Mouse (Mus musculus) kidney, embryonic 15.5 days (tissue): ENCODE measurements at regions not wholly inside any gene's neighbourhood (a gene's known extent, or its start where the extent isn't known, plus 50 kb on each side); places are given as distances from the start of the nearest gene placed in this dataset.

Source experiments
- ATAC-seq: fragments of 200-750 bp; cut with Nextera tagmentation; replicated peaks from 2 replicates; pipeline ENCODE4 v1.8.0; 2017; ENCODE audit warnings: moderate TSS enrichment; ENCODE audit not compliant: low FRiP score
- H3K27ac ChIP-seq: fragments of 300-500 bp; sonication (generic); 2 replicates; pipeline ENCODE4 v1.5.1; 2015; ENCODE audit warnings: mild to moderate bottlenecking, inconsistent platforms
- H3K27me3 ChIP-seq: fragments of 300-500 bp; sonication (generic); 2 replicates; pipeline ENCODE4 v1.6.1; 2015; ENCODE audit warnings: inconsistent platforms
- H3K36me3 ChIP-seq: fragments of 300-500 bp; sonication (generic); 2 replicates; pipeline ENCODE4 v1.6.1; 2015; ENCODE audit warnings: inconsistent platforms
- H3K4me1 ChIP-seq: fragments of 300-500 bp; sonication (generic); 2 replicates; pipeline ENCODE4 v1.6.1; 2015; ENCODE audit warnings: inconsistent platforms
- H3K4me2 ChIP-seq: fragments of 300-500 bp; sonication (generic); 2 replicates; pipeline ENCODE4 v1.6.1; 2015; ENCODE audit warnings: moderate library complexity, mild to moderate bottlenecking, inconsistent platforms
- H3K4me3 ChIP-seq: fragments of 300-500 bp; sonication (generic); replicated peaks from 2 replicates; pipeline ENCODE4 v1.5.1; 2015; ENCODE audit warnings: mild to moderate bottlenecking, inconsistent platforms
- H3K9ac ChIP-seq: fragments of 300-500 bp; sonication (generic); 2 replicates; pipeline ENCODE4 v1.6.1; 2015; ENCODE audit warnings: mild to moderate bottlenecking, inconsistent platforms
- H3K9me3 ChIP-seq: fragments of 300-500 bp; sonication (generic); replicated peaks from 2 replicates; pipeline ENCODE4 v1.6.1; 2016; ENCODE audit warnings: inconsistent platforms
- WGBS: fragments of 180-500 bp; shearing (Covaris S2); methylation state at CpG from one replicate; pipeline ENCODE4 v1.1.7; 2015; ENCODE audit warnings: mixed read lengths; 5-methylcytosine and 5-hydroxymethylcytosine counted together

DNA sequence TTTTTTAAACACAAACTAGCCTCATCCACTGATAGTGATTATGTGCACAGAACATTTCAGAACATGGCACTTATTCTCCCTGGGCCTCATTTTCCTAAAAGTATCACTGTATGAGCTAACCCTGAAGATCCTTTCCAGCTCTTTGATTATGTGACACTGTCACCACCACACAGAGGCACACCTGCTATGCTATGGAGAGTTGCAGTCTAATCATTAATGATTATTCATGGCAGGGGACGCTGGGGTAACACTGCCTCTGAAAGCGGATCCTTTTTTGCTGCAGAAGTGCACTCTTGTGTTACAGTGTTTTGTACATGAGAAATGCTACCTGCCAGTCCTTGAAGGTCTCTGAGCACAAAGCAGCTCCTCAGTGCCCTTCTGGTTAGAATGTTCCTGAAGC lies 615.3 kb upstream of the Fbxo33 start:
- H3K4me2 ChIP-seq, result no peak overlapping the region
- H3K27me3 ChIP-seq, result no peaks in the 10 kb centered on the region
- no peaks in the 10 kb centered on the region for H3K4me1 ChIP-seq
- no peaks in the 10 kb centered on the region for H3K36me3 ChIP-seq
- H3K9ac ChIP-seq, result no peak overlapping the region
- H3K4me3 ChIP-seq, result no peak overlapping the region
- no peak overlapping the region for H3K27ac ChIP-seq
- peak; percentile 79 for ATAC-seq
- H3K9me3 ChIP-seq, result no peaks in the 10 kb centered on the region
- 35% methylated on average over 2 of the region's 2 CpGs for WGBS

DNA sequence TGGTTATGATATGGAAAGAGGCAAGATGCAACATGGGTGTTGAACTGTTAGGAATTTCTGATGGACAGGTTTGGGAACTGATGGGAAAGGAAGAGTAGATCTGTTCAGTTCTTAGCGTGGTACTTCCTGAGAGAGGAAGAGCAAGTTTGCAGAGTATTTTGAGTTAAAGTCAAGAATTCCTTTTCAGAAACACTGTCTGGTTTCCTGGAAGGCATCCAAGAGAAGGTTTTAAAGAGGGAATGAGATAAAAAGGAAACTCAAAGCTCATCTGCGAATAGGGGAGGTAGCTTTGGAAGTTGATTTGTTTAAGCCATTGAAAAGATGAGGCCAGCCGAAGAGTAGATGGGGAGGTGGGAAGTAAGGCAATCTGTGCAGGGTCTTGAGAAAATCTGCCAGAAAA lies 603.4 kb upstream of the Fbxo33 start:
- Histone ChIP-seq H3K4me1 (no peaks in the 10 kb centered on the region), H3K4me3 (no peak overlapping the region), H3K9ac (no peak overlapping the region), H3K4me2 (no peak overlapping the region), H3K27me3 (no peaks in the 10 kb centered on the region), H3K9me3 (no peaks in the 10 kb centered on the region), H3K36me3 (no peaks in the 10 kb centered on the region), H3K27ac (no peak overlapping the region)
- WGBS, result 70% methylated on average over 3 of the region's 3 CpGs
- ATAC-seq, result no peak

DNA sequence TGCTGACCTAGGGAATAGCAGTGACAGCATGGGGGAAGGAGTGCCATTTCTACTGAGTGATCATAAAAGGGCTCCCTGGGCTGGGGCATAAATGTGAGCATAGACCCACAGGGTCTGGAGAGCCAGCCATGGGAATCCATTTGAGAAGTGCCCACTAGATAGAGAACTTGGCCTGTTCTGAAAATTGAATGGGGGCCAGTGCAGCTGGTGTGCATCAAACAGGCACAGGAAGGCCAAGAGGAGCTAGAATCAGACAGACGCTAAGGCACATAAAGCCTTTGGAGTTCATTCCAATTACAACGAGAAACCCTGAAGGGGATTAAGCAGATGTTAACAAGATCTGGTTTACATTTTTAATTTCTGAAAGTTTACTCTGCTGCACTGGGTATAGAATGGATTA lies 602.9 kb upstream of the Fbxo33 start:
- Histone ChIP-seq H3K9ac (no peak overlapping the region), H3K9me3 (no peaks in the 10 kb centered on the region), H3K4me3 (no peak overlapping the region), H3K27me3 (no peaks in the 10 kb centered on the region), H3K27ac (no peak overlapping the region), H3K36me3 (no peaks in the 10 kb centered on the region), H3K4me1 (no peaks in the 10 kb centered on the region), H3K4me2 (no peak overlapping the region)
- no peak for ATAC-seq
- WGBS, result 66% methylated on average over 2 of the region's 2 CpGs

DNA sequence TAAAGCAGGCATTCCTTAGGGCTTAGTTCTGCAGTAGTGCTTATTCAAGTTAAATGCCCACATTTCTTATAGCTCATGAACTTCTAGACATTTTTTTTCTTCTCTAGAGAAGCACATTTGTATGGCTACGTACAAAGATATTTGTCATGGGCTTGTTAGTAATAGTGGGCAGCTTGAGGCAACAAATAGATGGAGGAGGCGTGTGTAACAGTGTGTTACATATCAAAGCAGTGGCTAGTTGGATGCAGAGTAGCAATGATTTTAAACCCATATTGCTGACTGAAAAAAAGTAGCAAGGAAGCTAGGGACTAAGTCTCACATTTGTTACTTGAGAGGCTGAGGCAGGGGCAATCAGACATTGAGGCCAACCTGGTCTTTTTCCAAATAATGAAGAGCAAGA lies 602.2 kb upstream of the Fbxo33 start:
- H3K4me2 ChIP-seq, result no peak overlapping the region
- H3K4me1 ChIP-seq, result no peaks in the 10 kb centered on the region
- no peak overlapping the region for H3K4me3 ChIP-seq
- H3K9me3 ChIP-seq, result no peaks in the 10 kb centered on the region
- H3K9ac ChIP-seq, result no peak overlapping the region
- H3K27ac ChIP-seq, result no peak overlapping the region
- H3K27me3 ChIP-seq, result no peaks in the 10 kb centered on the region
- no peaks in the 10 kb centered on the region for H3K36me3 ChIP-seq
- ATAC-seq, result no peak
- WGBS, result 80% methylated on average over 2 of the region's 2 CpGs

DNA sequence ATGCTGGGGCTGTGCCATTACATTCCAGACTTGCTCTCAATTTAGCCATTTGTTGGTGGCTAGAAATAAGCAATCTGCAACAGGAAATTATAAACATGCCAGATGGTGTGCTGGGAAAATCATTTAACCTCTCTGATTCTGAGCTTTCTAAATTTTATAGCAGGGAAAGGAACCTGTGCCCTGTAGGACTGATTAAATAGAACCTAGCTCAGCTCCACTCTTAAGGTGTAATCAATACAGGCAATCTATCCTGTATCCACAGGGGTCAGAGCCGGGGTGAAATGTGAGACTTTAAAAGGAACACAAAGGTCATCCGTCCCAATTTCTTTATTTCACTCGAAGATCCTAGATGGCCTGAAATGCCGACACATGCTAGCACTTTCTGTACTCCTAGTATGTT lies 596.4 kb upstream of the Fbxo33 start:
- Histone ChIP-seq H3K4me2 (no peak overlapping the region), H3K4me3 (no peak overlapping the region)
- 37% methylated on average over 4 of the region's 4 CpGs for WGBS

DNA sequence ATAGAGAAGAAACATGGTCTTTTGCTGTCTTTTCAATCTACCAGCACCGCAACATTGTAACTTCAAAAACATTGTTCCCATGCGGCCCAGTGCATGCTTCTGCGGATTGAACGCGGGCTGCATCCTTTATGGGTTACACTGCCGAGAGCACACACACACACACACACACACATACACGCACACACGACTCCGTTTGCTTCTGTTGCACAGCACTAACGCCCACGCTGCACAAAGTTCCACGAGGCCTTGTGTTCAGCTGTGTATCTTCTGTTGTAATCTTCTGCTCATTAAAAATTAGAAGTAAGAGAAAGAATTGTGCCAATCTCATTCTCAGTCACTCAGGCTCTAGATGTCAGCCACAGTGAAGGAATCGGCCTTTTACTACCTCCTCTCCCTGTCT lies 594.8 kb upstream of the Fbxo33 start:
- WGBS, result 84% methylated on average over 13 of the region's 13 CpGs
- ATAC-seq, result no peak

More for the DNA sequence above, 596.4 kb upstream of the Fbxo33 start:
- no peaks in the 10 kb centered on the region for H3K27me3 ChIP-seq
- H3K36me3 ChIP-seq, result no peaks in the 10 kb centered on the region
- ATAC-seq, result no peak
- no peaks in the 10 kb centered on the region for H3K9me3 ChIP-seq
- no peak overlapping the region for H3K9ac ChIP-seq
- no peaks in the 10 kb centered on the region for H3K4me1 ChIP-seq
- H3K27ac ChIP-seq, result no peak overlapping the region

DNA sequence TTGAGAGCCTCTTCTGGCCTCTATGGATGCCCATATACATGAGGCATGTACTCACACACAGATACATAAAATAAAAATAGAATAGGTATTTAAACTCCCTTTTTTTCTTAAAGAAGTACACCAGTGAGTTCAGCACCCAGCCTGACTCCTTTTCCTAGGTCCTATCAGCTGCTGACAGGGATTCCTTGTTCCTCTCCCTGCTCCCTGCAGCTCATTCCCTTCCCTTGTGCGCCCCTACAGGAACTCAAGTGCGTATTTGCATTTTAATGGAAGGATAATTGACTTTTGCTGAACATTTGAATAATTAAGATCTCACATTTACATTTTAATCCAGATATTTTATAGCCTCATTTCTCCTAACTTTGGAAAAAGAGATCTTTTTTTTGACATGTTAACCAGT lies 589.7 kb upstream of the Fbxo33 start:
- WGBS, result 51% methylated on average over 2 of the region's 2 CpGs

More for the DNA sequence above, 594.8 kb upstream of the Fbxo33 start:
- Histone ChIP-seq H3K36me3 (no peaks in the 10 kb centered on the region), H3K4me1 (no peaks in the 10 kb centered on the region), H3K4me3 (no peak overlapping the region), H3K27ac (no peak overlapping the region), H3K9ac (no peak overlapping the region), H3K4me2 (no peak overlapping the region), H3K9me3 (no peaks in the 10 kb centered on the region), H3K27me3 (no peaks in the 10 kb centered on the region)

DNA sequence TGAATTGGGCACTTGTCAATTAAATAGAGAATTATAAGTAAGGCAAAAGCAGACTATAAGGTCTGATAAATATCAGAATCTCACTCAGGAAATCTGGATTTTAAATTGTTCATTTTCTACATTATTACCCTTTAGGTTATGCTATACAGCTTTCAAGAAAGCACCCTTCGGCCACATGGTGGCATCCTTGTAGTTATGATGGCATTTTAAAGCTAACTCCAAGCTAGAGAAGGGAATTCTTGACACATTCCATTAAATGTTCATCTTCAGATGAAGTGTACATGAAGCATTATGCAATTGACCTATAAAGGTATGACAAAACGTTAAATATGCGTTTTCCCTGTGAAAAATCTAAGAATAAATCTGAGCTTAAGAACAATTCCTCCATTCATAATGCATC lies 578.5 kb upstream of the Fbxo33 start:
- no peaks in the 10 kb centered on the region for H3K9me3 ChIP-seq
- no peak overlapping the region for H3K9ac ChIP-seq
- no peak overlapping the region for H3K4me2 ChIP-seq
- H3K36me3 ChIP-seq, result no peaks in the 10 kb centered on the region
- no peaks in the 10 kb centered on the region for H3K27me3 ChIP-seq
- no peaks in the 10 kb centered on the region for H3K4me1 ChIP-seq
- no peak overlapping the region for H3K4me3 ChIP-seq
- no peak for ATAC-seq
- WGBS, result 60% methylated on average over 3 of the region's 3 CpGs
- no peak overlapping the region for H3K27ac ChIP-seq

More for the DNA sequence above, 589.7 kb upstream of the Fbxo33 start:
- no peak overlapping the region for H3K4me3 ChIP-seq
- ATAC-seq, result no peak
- no peak overlapping the region for H3K4me2 ChIP-seq
- H3K27ac ChIP-seq, result no peak overlapping the region
- H3K4me1 ChIP-seq, result no peaks in the 10 kb centered on the region
- H3K9me3 ChIP-seq, result no peaks in the 10 kb centered on the region
- no peak overlapping the region for H3K9ac ChIP-seq
- no peaks in the 10 kb centered on the region for H3K36me3 ChIP-seq
- H3K27me3 ChIP-seq, result no peaks in the 10 kb centered on the region

DNA sequence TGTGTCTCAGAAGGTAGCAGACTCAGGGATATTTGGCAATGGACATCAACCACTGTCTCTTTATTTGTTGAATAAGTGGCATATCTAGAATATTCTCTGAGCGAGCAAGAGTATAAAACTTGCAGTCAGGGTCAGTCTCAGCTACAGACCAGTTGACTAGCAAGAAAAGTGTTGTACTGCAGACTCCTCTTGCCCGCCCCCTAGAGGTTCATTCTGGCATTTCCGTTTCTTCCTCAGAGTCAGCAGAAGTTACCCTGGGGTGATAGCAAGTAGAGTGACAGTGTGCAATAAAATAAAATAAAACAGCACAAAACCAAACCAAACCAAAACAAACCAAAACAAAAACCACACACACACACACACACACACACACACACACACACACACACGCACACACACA lies 571.9 kb upstream of the Fbxo33 start:
- WGBS, result 56% methylated on average over 4 of the region's 4 CpGs

DNA sequence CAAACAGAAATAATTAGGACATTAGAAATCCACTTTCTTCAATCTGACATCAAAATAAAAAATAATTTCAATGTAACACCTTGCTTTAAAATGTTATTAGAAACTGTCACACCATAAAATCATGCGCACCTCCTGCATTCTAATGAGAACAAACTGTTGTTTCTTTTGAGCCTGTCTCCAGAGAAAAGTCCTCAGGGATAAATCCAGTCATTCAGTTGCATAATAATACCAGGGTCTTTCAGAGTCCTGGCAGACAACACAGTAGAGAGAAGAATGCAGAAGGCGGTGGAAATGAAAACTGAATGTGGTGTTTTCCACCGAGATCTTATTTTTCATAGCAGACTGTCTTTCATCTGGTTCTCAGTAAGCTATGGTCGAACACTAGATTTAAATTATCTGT lies 567.3 kb upstream of the Fbxo33 start:
- no peaks in the 10 kb centered on the region for H3K27me3 ChIP-seq
- no peak overlapping the region for H3K4me2 ChIP-seq
- H3K4me1 ChIP-seq, result no peaks in the 10 kb centered on the region
- WGBS, result 86% methylated on average over 4 of the region's 4 CpGs
- ATAC-seq, result no peak
- H3K9ac ChIP-seq, result no peak overlapping the region
- H3K27ac ChIP-seq, result no peak overlapping the region
- no peaks in the 10 kb centered on the region for H3K36me3 ChIP-seq
- no peaks in the 10 kb centered on the region for H3K9me3 ChIP-seq
- no peak overlapping the region for H3K4me3 ChIP-seq

More for the DNA sequence above, 571.9 kb upstream of the Fbxo33 start:
- Histone ChIP-seq H3K27ac (no peak overlapping the region), H3K4me3 (no peak overlapping the region), H3K4me2 (no peak overlapping the region), H3K36me3 (no peaks in the 10 kb centered on the region), H3K9ac (no peak overlapping the region), H3K27me3 (no peaks in the 10 kb centered on the region), H3K9me3 (no peaks in the 10 kb centered on the region), H3K4me1 (no peaks in the 10 kb centered on the region)
- no peak for ATAC-seq

DNA sequence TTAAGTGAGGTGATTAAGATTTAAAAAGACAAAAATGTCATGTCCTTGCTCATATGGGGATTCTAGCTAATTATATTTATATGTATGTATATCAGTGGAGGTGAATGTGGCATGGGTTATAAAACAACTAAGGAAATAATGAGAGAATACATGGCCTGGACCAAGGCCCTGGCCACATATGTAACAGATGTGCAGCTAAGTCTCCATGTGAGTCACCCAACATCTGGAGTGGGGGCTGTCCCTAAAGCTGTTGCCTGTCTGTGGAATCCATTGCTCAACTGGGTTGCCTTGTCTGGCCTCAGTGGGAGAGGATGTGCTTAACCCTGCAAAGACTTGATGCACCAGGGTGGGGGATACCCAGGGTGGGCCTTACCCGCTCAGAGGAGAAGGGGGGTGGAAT lies 551.5 kb upstream of the Fbxo33 start:
- Histone ChIP-seq H3K4me3 (no peak overlapping the region), H3K9ac (no peak overlapping the region), H3K27ac (no peak overlapping the region), H3K9me3 (no peaks in the 10 kb centered on the region), H3K4me1 (no peaks in the 10 kb centered on the region), H3K27me3 (no peaks in the 10 kb centered on the region), H3K4me2 (no peak overlapping the region), H3K36me3 (no peaks in the 10 kb centered on the region)
- WGBS, result 94% methylated on average over 1 of the region's 1 CpGs
- no peak for ATAC-seq

DNA sequence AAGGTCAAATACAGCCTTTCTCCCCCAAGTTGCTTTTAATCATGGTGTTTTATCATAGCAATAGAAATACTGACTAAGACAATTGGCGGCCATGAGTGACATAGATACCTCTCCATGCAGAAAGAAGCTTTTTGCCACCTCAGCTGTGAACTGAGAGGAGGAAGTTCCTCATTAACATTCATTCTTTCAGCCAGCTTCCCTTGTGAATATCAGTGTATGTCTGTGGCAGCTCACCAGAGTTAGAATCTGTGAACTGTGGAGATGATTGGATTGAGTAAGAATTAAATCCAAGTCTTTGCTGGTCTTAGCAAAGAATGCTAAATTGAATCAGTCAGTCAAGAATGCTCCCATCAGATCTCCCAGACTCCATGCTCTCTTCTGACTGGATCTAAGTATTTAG lies 542.7 kb upstream of the Fbxo33 start:
- WGBS, result 79% methylated on average over 1 of the region's 1 CpGs
- H3K4me1 ChIP-seq, result no peaks in the 10 kb centered on the region
- no peak for ATAC-seq

DNA sequence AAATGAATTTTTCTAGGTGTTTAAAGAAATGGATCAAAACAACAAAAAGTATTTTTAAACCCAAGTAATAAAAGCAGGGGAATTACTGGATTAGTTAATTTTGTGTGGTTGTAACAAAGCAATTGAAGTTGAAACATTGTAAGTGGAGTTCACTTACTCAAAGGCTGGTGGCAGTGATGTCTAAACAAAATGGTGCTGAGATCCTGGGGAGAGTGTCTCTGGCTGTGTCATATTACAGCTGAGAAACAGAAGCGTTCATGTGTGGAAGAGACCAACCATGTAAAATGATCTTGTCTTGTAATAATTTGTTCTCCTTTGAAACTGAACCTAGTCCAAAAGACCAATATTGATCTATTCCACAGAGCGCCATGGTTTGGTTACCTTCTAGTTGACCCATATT lies 525.2 kb upstream of the Fbxo33 start:
- no peak overlapping the region for H3K9ac ChIP-seq
- no peaks in the 10 kb centered on the region for H3K9me3 ChIP-seq
- H3K36me3 ChIP-seq, result no peaks in the 10 kb centered on the region
- no peaks in the 10 kb centered on the region for H3K4me1 ChIP-seq
- peak; percentile 56; the same call in 1 of the 2 replicates for ATAC-seq
- H3K4me3 ChIP-seq, result no peak overlapping the region
- H3K27me3 ChIP-seq, result no peaks in the 10 kb centered on the region
- no peak overlapping the region for H3K4me2 ChIP-seq
- WGBS, result 45% methylated on average over 2 of the region's 2 CpGs
- no peak overlapping the region for H3K27ac ChIP-seq

More for the DNA sequence above, 542.7 kb upstream of the Fbxo33 start:
- H3K4me3 ChIP-seq, result no peak overlapping the region
- H3K9ac ChIP-seq, result no peak overlapping the region
- no peaks in the 10 kb centered on the region for H3K36me3 ChIP-seq
- no peak overlapping the region for H3K27ac ChIP-seq
- no peak overlapping the region for H3K4me2 ChIP-seq
- H3K9me3 ChIP-seq, result no peaks in the 10 kb centered on the region
- H3K27me3 ChIP-seq, result no peaks in the 10 kb centered on the region
